Mouse (Mus musculus): ENCODE measurements around the gene Rasgrp3.
"Not testable (repeated sequence)": the region's sequence is repeated elsewhere in the genome, so short reads cannot be mapped to it uniquely, and the experiment has no call there.

Rasgrp3 gene

DNA sequence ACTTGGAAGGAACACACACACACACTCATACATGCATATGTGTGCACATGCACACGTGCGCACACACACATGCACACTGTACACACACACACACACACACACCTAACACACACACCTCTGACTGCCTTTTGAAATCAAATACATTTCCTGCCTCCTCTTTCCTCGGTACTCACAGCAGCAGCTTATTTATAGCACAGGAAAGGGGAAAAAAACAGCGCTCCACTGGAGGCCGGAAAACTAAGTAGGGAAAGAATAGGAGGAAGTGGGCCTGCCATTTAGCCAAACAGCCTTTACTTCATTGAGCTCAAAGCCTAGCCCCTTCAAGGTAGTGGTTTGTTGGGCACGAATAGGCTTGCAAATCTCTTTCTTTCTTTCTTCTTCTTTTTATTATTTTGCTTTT is at the start of gene Rasgrp3:
Gene Rasgrp3, plus strand, starts transcription at position 298 of the 400 bp plus-strand sequence.
- no peak for DNase-seq (ENCODE audit: low spot score in 2 of 2)

DNA sequence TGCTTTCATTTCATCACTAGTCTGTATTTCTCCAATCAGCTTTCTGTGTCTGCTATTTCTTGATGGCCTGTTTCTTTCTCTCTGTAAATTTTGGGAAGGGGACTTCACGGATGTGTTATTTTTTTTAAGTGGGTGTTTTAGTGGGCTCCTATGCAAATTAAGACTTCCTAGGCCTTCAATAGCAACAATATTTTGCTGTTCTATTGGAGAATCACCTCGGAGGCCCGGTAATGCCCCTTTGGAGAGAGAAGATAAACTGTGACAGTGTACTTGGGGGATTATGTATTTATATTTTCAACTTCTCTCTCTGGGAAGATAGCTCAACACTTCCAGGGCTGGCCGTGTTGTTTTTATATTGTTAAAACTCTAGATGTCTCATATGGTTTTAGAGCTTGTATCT is 47.3 kb upstream of the Rasgrp3 start:
- no peak for DNase-seq (ENCODE audit: low spot score in 2 of 2)

DNA sequence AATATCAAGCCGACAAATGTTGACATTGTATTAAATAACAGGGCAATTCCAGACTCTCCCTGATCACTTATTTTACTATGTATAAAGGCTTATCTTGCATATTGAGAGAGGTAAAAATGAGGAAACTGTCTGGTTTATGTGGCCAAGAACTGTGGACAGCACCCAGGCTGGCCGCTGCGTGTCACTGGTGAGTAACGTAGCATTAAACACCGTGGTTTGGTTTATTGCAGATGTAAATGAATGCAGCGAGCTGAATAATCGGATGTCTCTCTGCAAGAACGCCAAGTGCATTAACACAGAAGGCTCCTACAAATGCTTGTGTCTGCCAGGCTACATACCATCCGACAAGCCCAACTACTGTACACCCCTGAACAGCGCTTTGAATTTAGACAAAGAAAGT is 45.6 kb upstream of the Rasgrp3 start:
- no peak for DNase-seq (ENCODE audit: low spot score in 2 of 2)

DNA sequence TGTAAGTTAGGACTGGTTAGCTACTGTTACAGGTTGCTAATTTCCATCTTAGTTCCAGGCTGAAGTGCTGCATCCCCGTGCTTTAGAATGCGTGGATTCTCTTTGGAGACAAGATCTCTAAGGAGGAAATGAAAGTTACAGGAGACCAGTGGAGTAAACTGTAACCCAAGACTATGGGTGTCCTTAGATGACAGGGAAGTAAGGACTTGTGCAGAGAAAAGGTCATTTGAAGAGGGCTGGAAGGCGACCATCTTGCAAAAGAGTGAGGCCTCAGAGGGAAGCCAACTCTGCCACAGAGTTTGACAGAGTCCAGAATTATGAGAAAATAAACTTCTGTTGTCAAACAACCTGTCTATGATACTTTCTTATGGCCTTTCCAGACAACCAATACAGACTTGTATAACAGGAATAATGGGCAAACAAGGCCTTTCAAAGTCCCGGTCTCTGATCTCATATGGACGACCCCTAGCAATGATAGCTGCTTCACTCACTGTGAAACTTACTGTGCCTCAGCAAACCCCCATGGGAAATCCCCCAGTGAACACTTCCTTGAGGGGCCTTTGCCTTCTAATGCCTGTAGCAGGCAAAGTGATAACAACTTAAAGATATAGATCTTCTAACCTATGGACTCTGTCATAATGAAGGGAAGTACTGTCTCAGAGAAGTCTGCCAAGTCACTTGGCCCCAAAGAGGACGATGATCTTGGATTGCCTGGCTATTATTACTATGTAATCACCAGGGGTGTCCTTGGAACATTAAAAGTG is 44.1 kb upstream of the Rasgrp3 start:
- DNase-seq (ENCODE audit: low spot score in 2 of 2) = no peak

DNA sequence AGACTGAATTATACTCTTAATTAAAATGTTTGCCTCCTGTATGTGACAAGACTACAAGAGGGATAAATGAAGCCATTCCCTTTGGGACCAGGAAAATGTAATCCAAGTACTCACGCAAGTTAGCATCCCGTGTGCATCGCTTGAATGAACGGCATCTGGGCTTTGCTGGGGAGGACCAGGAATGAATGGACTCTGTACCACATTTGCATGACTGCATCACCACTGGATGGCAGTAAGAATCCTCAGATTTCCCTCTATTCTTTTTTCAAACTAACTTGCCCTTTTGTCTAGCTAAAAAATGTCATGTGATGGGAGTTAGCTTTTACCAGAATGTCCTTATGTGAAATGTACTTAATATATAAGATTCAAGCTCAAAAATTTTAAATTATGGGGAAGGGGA is 29.3 kb upstream of the Rasgrp3 start:
- no peak for DNase-seq (ENCODE audit: low spot score in 2 of 2)

DNA sequence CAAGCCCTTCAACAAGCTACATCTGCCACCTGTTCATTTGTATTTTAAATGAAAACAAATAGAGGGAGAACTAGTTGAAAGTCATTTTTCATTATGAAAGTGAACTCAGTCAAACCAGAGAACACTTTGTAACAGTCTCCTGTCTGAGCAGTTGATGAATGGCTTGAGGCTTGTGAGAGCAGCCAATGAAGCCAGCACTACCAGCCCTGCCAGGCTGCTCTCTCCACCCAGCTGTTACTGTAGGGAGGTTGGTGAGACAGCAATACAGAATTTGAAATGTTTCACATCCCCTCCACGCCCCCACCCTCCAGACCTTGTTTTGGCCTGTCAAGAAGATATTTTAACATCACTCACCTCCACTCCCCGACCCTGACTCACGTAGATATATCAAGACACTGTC is 18.8 kb upstream of the Rasgrp3 start:
- DNase-seq (ENCODE audit: low spot score in 2 of 2) = no peak

DNA sequence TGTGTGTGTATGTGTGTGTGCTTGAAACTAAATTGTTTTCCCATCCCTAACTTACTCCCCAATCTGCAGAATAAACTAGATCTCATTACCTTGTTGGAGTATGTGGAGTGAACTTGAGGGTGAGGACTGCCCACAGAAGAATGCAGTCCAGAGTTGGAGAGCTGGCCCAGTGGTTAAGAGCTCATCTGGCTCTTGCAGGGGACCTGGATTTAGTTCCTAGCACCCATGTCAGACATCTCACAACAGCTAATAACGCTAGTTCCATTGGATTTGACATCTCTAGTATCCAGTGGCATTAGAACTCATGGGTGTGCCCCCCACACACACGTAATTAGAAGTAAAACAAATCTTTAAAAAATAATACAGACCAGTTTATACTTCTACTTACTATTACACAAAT is 1.5 kb upstream of the Rasgrp3 start:
- no peak for DNase-seq (ENCODE audit: low spot score in 2 of 2)

DNA sequence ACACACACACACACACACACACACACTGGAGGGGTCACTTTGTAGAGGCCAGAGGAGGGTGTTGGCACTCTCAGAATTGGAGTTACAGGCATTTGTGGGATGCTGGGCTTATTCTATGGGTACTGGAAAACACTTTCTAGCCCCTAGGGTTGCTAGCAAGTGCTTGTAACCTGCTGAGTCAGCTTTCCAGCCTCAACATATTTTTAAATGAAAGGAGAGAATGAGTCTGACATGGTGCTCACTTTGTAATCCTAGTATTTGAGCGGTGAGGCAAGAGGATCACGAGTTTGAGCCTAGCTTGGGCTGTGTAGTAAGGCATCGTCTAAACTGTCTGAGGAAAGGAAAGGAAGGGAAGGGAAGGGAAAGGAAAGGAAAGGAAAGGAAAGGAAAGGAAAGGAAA is 825 bp upstream of the Rasgrp3 start:
- DNase-seq (ENCODE audit: low spot score in 2 of 2) = no peak

DNA sequence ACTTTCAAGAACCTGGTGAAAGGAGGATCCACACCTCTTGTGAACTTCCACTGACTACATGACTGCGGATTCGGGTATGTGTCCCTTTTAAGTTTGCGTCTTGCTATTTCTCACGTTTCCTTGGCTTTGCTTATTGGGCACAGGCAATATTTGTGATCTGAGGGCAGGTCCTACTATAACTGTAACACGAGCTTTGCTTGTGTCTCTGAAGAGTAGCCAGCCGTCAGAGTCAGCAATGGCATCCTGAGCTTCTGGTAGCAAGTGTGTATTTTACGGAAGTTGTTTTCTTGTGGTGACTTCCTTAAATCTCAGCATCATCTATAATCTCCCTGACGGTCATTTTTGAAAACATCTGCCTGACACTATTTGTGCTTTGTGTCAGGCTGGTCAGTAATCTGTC is 399 bp downstream of the Rasgrp3 start:
- no peak for DNase-seq (ENCODE audit: low spot score in 2 of 2)

DNA sequence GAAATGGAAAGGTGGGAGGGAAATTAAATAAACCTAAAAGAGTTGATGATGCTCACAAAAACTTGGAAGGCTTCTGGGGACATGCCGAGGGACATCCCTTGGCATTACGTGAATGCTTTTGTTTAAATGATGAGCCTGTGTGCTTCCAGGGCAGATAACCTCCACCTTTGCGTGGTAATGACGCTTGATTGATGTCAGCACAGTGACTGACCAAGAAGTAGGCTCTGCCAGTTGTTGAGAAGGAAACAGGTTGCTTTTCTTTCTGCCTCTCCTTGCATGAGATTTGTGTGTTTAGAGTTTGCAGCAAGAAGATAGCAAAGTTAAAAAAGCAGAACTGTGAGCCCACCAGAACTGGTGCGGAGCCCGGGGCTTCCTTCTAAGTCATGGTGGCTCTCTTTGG is 1.1 kb downstream of the Rasgrp3 start:
- no peak for DNase-seq (ENCODE audit: low spot score in 2 of 2)

DNA sequence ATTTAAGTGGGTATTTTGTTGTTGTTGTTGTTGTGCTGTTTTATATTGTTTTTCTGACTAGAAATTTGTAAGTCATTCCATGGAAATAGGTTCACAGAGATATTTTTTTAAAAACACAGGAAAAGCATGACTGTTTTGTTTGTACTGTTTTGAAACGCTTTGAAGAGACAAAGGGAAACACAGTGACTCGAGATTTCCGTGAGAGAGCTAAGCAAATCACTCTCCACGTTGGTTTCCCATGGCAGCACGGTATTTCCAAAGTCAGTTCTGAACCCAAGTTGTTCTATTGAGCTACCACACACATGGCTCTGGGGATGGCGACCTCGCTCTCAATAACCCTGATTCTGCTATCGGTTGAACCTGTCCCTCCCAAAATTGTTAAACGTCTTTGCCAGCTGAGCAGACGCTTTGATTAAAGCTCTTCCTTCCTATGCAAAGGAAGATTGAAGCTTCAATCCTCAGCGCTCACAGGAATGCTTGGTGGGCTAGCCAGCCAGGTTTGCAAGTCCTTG is 1.6 kb downstream of the Rasgrp3 start:
- no peak for DNase-seq (ENCODE audit: low spot score in 2 of 2)

DNA sequence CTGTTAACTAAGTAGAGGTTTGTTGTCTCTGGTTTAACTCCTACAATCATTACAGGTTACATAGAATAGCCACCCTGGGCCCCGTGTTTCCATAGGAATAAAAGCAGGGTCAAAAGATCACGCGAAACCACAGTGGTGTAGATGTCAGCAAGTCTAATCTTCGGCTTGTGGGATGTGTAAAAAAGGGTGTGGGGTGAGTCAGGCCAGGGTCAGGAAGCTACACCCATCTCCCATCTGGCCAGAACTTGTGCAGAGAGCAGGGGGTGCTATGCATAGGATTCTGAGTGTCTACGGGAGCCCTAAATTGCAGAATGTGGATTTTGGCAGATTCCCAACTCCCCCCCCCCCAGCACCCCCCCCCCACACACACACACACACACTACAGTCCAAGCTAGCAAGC is 2.5 kb downstream of the Rasgrp3 start:
- DNase-seq (ENCODE audit: low spot score in 2 of 2) = no peak

DNA sequence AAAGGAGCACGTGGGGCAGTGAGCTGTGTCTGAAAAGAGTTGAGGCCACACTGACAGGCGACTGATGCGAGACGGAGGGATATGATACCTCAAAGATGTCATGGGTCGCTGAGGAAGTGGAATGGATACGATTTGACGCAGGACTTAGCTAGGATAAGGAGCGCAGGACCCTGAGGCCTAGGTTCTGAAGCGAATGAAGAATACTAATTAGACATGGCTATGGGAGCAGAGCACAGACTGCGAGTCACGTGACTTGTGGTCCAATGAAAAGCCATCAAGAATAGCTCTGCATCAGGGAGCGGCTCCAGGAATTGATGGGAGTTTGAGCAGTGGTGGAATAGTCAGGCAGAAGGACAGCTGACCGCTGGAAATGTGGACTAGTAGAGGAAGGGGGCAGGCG is 3.4 kb downstream of the Rasgrp3 start:
- DNase-seq (ENCODE audit: low spot score in 2 of 2) = no peak

DNA sequence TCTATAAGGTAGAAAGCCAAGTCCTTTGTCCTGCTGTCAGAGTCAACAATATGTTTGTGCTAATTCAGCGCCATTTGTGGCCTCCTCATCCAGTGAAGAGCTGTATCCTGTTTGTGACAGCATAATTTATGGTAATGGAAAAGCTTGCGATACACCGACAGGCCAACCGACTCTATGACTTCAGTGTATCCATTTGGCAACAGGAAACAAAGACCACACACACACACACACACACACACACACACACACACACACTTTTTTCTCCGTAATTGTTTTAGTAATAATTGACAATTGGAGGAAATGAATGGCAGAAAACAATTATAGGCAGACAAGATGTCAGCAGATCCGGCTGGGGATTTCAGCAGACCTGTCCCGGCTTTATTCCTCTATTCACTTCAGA is 4.9 kb downstream of the Rasgrp3 start:
- no peak for DNase-seq (ENCODE audit: low spot score in 2 of 2)

DNA sequence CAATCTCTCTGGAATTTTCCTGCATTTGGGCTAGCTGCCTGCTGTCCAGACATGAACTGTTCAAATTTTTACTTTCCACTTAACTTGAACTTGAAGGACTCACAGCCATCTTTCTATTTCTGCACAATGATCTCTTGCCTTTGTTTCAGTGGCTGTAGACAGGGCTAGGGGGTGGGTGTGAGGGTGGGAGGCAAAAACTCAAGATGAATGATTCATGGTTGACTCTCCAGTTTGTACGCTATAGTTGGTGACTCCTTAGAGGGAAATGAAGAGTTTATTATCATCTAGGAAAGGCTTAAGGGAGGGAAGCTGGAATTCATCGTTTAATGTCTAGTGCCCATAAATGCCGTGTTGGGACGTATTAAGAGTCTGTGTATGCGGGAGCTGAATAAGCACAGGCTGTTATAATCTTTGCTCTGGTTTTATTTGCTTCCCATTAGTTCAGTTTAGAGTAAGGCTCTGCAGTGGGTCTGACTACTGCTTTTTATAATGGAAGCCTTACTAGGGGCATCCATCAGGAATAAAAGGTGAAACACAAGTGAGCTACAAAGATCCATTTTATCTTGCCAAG is 5.6 kb downstream of the Rasgrp3 start:
- DNase-seq (ENCODE audit: low spot score in 2 of 2) = no peak

DNA sequence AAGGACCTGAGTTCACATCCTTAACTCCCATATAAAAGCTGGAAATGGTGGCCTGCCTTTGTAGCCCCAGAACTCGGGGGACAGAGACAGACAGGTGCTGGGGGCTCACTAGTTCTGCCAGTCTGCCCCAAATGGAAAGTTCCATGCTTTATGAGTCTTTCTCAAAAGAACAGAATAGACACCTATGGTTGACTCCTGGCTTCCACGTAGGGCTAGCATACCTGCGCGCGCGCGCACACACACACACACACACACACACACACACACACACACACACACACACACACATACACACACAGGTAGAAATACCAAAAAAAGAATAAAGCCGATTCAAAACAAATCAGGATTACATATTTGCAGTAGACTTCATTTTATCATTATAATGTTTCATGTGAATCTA is 6.7 kb downstream of the Rasgrp3 start:
- DNase-seq (ENCODE audit: low spot score in 2 of 2) = no peak

DNA sequence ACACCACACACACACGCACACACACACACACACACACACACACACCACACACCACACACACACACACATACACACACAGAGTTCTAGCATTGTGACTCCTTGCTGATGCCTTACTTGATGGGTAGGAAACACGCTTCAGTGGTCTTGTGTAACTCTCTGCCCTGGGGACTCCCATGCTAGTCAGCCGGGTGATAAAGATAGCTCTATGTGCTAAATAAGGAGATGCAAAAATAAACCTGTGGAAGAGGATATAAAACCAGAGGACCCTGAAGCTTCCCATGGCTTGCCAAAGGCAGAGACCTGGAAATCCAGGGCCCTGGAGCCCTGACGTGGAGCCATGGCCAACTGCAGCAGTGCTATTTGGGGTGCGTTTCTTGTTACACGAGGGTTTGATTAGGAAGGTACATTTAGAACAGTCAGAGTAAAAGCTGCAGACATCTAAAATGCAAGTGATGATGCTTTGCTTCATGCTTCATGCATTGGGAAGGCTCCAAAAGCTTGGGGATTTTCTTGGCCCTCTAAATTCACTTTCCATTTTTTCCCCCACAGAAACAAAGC is 7.4 kb downstream of the Rasgrp3 start:
- DNase-seq (ENCODE audit: low spot score in 2 of 2) = no peak

DNA sequence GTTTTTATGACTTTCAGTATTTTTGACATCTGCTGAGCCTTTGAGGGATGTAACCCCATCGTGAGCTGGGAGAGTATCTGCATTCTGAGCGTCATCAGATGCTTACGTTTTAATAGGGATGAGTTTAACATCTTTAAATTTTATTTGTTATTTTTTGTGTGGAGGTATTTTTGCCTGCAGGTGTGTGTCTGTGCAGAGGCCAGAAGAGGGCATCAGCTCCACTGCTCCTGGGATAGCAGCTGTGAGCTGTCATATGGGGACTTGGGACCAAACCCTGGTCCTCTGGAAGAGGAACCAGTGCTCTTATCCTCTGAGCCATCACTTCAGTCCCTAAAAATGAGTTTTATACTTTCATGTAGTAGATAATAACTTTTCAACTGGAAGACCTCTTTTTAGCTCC is 12.6 kb downstream of the Rasgrp3 start:
- no peak for DNase-seq (ENCODE audit: low spot score in 2 of 2)

DNA sequence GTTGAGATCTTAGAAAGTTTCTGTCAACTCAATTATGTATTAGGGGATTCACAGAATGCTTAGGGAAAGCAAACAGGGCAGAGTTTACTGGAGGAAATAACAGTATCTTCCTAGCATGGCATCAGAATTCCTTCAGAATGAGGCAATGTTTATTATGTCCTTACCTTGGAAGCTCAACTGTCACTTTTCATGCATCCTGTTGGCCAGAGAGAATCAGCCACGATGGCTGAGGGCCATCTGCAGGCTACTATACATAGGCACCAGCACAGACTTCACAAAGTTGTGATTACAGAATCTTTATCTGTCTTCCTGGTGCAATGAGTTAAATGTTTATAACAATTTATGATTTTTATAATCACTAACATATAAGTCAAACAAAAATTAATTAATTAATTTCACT is 13.3 kb downstream of the Rasgrp3 start:
- no peak for DNase-seq (ENCODE audit: low spot score in 2 of 2)

DNA sequence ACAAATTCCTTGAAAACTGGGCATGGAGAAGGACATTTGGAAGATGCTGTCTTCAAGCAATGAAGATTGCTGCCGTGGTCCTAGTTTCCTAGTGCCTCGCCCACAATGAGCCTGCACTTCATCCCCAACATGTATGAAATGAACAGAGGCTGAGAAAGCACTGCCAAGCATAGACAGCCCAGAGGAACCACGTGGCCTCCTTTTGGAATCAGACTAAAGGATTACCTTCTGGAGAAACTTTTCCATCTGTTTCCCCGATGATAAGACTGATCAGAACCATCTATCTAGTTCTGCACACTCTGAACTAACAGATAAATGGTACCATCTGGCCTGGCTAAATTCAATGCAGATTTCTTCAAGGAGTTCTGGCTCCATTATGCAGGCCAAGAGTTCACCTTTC is 16.6 kb downstream of the Rasgrp3 start:
- DNase-seq (ENCODE audit: low spot score in 2 of 2) = no peak

DNA sequence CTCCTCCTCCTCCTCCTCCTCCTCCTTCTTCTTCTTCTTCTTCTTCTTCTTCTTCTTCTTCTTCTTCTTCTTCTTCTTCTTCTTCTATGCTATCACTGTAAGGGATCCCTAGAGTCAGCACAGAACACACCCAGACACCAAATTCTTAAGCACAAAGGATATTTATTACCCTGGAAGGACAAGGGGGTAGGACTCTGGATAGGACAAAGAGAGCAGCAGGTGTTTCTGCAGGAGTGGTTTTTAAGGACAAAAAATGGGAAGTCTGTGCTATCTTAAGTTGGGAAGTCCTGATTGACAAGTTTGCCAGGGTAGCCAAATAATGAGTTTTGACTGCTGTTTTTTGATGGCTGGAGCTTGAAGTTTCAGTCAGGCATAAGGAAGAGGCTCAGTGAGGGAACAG is 17.9 kb downstream of the Rasgrp3 start:
- DNase-seq (ENCODE audit: low spot score in 2 of 2) = no peak

DNA sequence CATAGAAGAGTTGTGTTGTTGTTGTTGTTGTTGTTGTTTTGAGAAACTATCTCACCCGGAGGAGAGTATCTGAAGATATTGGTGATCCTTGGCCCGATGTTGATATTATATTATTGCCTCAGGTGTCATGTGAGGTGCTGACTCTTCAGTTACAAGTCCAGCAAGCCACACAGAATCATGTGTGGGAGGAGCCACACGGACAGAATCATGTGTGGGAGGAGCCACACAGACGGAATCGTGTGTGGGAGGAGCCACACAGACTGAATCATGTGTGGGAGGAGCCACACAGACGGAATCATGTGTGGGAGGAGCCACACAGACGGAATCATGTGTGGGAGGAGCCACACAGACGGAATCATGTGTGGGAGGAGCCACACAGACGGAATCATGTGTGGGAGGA is 20.4 kb downstream of the Rasgrp3 start:
- DNase-seq (ENCODE audit: low spot score in 2 of 2) = not testable (repeated sequence)

DNA sequence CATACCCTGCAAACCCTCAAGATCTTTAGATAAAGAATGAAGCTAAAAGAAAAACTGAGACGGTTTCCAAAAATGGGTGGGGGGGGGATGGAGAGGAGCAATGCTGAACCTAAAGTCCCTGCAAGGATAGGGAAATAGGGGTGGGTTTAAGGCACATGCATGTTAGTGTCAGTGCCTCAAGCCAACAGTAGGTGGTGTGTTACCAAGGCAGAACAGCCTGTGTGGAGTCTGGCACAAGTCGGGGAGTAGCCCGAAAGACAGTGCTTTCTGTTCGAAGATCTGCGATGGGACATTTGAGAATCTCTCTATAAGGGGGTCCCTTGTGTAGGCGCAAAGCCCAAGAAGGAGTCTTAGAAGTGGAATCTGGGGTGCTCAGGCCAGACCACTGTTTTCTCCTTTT is 24.9 kb downstream of the Rasgrp3 start:
- DNase-seq (ENCODE audit: low spot score in 2 of 2) = no peak
